Mouse (Mus musculus): ENCODE data around the gene Rps24. TPM values are rescaled to one million over a fixed set of nuclear protein-coding genes. Genes with fewer than 3 reads are reported as not detected.

Gene Rps24
- total RNA-seq (2023) = 5,948 TPM

DNA sequence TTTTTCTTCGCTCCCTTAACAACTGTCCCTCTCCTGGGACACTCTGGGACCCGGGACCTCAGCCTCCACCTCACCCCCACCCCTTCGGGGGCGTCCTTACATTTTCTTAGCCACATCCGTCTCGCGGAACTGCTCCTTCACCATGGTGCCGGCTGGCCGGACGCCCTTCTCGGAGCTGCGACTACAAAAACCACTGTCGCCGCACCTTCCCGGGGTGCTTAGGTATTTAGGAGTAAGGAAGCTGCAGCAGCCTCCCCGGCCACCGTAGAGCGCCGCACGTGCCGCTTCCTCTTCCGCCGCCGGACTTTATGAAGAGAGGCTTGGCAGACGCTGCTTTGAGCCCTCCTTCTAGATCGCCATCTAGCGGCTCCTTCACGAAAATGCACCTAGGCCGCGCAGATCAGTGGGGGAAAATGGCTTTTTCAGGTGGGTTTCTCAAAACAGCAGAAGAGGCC, at the start of gene Rps24, which contains the start of gene Polr3a:
Gene Rps24 (plus strand): TSS at position 353 of the 455 bp plus-strand sequence.
Gene Polr3a (minus strand): TSS at position 286 of the 455 bp plus-strand sequence.

Other genes starting within 250 kb of the Rps24 start
- gene Dlg5, start 241.2 kb upstream of the Rps24 start, total RNA-seq (2023) = 1.4 TPM
- not detected for gene E330034G19Rik, start 193.9 kb upstream of the Rps24 start, total RNA-seq (2023)
- gene Polr3a, start 67 bp upstream of the Rps24 start, total RNA-seq (2023) = 46.6 TPM